Mouse (Mus musculus) C2C12 (cell line): ENCODE data around the gene Gal3st4.

Experiments used
- CEBPB ChIP-seq: IDR thresholded peaks from one replicate; pipeline ENCODE4 v1.6.1; 2011; ENCODE audit warnings: low read depth, mild to moderate bottlenecking, control low read depth, moderate library complexity
- CTCF ChIP-seq: IDR thresholded peaks from one replicate; pipeline ENCODE4 v1.5.1; 2011; ENCODE audit not compliant: control insufficient read depth, insufficient read depth, insufficient read length
- FOSL1 ChIP-seq: IDR thresholded peaks from one replicate; pipeline ENCODE4 v1.8.0; 2011; ENCODE audit warnings: mild to moderate bottlenecking, low read length; ENCODE audit not compliant: poor library complexity, insufficient read depth, severe bottlenecking
- MAX ChIP-seq: IDR thresholded peaks from one replicate; pipeline ENCODE4 v1.6.1; 2011; ENCODE audit warnings: mild to moderate bottlenecking, control low read depth
- MYOD1 ChIP-seq: IDR thresholded peaks from one replicate; pipeline ENCODE4 v1.6.1; 2011; ENCODE audit warnings: low read depth; ENCODE audit not compliant: control insufficient read depth, insufficient read length
- MYOG ChIP-seq: IDR thresholded peaks from one replicate; pipeline ENCODE4 v1.6.1; 2011; ENCODE audit not compliant: control insufficient read depth, insufficient read length; ENCODE audit errors: extremely low read depth
- USF1 ChIP-seq: IDR thresholded peaks from one replicate; pipeline ENCODE4 v1.6.1; 2011; ENCODE audit warnings: low read depth, mild to moderate bottlenecking, control low read depth, moderate library complexity

DNA sequence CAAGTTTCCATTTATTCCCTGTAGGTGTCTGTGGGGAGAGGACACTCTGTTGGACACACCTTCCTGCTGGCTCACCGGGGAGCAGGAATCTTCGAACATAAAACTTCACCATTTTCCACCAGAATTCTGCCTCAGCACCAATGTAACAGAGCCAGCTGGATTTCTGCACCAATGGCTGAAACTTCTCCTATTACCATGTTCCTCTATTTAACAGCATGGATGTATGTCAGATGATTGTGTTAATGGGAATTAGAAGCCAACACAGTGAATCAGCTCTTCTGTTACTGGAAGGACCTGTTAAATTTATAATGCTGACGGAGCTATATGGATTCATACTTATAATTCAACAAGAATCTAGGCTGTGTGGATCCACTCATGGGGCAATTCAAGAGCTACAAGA is 43.1 kb downstream of the Gal3st4 start:
- TF ChIP-seq MYOG (no peak), CEBPB (no peak), MAX (no peak), CTCF (no peak), FOSL1 (no peak), USF1 (no peak), MYOD1 (no peak)
